Mouse (Mus musculus): ENCODE measurements around the gene Slc16a12.
A peak's percentile ranks its signal among the peaks of the same experiment; 100 is the strongest.
"Not testable (repeated sequence)": the region's sequence is repeated elsewhere in the genome, so short reads cannot be mapped to it uniquely, and the experiment has no call there.

Gene Slc16a12

DNA sequence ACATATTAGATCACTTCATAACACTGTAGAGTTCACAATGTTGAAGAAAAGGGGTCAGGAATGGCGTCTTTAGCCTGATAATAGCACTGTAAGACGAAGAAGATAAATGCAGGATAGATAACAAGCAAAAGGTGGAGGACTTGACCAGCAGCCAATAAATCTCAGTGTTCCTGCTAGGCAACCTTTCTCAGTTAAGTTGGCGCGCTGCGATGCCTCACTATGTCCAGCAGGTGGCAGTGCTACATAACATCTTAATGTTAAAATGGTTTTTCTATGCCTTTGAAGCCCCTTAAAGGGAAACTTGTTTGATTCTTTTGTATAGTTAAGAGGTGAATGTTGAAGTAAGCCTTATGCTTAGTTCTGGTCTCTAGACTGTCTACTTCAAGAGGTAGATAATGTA is 81.0 kb downstream of the Slc16a12 start:
- peak; percentile 78 for DNase-seq

DNA sequence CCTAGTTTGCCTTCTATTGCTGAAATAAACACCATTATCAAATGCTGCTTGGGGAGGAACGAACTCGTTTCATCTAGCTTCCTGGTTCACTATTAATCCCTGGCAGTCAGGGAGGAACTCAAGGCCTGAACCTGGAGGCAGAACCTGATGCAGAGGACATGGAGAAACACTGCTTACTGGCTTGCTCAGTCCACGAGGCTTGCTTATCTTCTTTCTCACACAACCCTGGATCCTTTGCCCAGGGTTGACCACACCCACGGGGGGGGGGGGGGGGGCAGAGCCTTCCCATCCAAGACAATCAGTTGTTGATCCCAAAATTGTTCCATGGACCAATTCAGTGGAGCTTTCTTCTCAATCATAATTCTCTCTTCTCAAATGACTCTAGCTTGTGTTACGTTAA is 84.3 kb downstream of the Slc16a12 start:
- no peak for DNase-seq

GRCm38 (mm10) chr19:34662067-34662507 is 85.0 kb downstream of the Slc16a12 start:
- DNase-seq = peak; percentile 85

- no peak for DNase-seq
Observed at GRCm38 (mm10) chr19:34656511-34657298, 90.4 kb downstream of the Slc16a12 start.

- DNase-seq = no peak
Observed at GRCm38 (mm10) chr19:34655227-34655805, 91.8 kb downstream of the Slc16a12 start.

DNA sequence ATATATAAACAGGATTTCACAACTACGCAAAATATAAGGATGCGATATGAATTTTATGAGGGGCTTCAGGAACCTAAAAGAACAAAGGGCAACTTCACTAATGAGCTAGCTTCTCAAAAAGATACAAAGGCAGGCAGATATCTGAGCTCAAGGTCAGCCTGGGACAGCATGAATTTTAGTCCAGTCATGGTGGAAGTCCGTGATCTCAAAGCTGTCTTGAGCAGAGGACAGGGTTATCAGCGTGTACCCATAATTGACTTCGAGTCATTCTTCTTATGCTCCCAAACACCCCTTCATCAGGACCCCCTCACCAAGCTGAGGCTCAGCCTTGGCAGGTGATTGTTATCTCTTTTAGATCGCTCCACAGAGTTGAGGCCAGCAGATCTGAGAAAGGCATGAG is 96.1 kb downstream of the Slc16a12 start:
- no peak for DNase-seq

DNA sequence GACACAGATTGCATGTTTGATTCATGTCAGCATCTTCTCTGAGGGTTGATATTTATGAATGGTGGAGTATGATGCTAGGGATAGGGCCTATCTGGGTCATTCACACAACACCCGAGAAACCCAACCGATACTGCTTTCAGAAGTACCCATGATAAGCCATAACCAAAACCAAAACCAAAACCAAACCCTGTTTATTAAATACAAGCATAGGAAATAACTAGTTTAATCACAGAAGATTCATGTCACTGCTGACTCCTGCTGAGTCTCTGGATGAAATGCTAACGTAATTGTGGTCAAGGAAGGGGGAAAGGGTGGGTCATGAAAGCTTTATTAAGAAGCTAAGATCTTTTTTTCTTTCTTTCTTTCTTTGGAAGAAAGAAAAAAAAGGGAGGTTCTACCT is 96.8 kb downstream of the Slc16a12 start:
- DNase-seq = no peak

GRCm38 (mm10) chr19:34647630-34648029 is 99.5 kb downstream of the Slc16a12 start:
- not testable (repeated sequence) for DNase-seq

DNA sequence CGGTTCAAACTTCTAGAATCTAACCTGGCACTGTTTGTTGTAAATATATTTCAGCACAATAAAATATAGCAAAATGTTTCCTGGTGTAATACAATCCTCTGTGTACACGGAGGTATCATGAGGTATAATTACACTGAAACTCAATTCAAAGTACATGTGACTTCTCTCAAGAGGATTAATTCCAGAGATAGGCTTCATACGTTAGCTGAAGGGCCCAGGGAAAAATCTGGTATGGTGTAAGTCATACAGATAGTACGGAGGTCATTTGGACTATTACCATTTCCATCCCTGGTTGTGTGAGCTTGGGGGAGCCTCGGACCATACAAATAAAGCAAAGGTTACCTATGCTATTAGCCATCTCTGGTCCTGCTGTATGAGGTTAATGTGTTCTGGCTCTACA is 104.5 kb downstream of the Slc16a12 start:
- no peak for DNase-seq

DNA sequence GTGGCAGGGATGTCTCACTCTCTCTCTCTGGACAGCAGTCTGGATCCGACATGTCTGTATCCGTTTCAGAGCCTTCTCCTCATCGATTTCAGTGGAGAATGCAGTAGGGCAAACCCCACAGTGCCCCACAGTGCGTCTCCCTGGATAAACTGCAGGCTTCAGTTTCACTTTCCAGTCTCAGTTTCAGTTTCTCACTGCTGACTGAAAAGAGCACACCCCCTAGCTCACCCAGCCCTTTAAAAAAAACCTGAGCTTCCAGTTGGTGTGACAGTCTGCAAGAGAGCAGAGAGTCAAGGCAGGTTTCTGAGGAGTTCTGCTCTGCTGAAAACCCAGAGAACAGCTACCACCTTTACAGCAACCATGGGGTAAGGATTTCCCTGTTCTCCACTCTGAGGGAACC is 106.5 kb downstream of the Slc16a12 start, which contains the start of the genes Ifit1bl2 and Ifit1:
Gene Ifit1bl2 (minus strand): TSS at position 121 of the 400 bp plus-strand sequence.
Gene Ifit1 (plus strand): TSS at position 249 of the 400 bp plus-strand sequence.
- DNase-seq = no peak

DNA sequence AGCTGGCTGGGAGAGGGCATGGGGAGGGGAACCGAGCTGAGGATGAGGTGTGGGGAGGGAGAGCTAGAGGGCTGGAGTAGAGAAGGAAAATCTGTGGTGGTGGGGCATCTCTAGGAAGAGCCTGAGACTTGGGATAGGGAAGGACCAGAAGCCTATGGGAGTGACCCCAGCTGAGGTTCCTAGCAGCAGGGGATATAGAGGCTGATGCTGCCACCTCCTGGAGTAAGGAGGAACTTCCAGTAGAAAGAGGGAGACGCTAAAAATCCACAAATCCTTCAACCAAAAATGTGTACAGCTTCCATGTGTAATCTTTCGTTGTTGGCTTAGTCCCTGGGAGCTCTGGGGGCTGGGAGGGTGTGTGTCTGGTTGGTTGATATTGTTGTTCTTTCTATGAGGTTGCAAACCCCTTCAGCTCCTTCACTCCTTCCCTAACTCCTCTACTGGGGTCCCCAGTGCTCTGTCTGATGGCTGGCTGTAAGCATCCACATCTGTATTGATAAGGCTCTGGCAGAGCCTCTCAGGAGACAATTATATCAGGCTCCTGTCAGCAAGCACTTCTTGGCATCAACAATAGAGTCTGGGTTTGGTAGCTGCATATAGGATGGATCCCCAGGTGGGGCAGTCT is 110.0 kb downstream of the Slc16a12 start:
- peak; percentile 73 for DNase-seq

- no peak for DNase-seq
Observed at GRCm38 (mm10) chr19:34633484-34633883, 113.6 kb downstream of the Slc16a12 start.

GRCm38 (mm10) chr19:34631487-34631886 is 115.6 kb downstream of the Slc16a12 start:
- no peak for DNase-seq

DNA sequence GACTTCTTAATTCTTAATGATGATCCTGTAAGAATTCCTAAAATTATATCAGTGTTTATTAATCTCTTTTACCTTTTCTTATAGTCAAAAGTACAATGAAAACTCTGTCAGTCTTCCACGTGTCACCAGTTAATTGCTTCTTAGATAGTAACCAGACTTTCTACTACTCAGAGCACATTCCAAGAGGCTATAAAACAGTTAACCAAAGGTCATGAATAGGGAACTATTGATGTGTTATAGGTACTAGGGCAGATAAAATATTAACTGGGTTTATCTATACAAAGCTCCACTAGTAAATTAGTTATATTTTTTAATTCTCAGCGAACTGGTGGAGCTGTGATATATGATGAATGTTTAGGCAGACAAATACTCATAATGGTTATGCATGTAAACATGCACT is 119.6 kb downstream of the Slc16a12 start:
- no peak for DNase-seq

- DNase-seq = no peak
Observed at GRCm38 (mm10) chr19:34624663-34625062, 122.4 kb downstream of the Slc16a12 start.

GRCm38 (mm10) chr19:34623781-34624180 is 123.3 kb downstream of the Slc16a12 start:
- DNase-seq = no peak

- no peak for DNase-seq
Observed at GRCm38 (mm10) chr19:34620871-34621270, 126.2 kb downstream of the Slc16a12 start.

Data from retina, postnatal 1 day (tissue).